Mouse (Mus musculus): ENCODE results near the gene Nadk. TPM values are rescaled to one million over a fixed set of nuclear protein-coding genes. Genes with fewer than 3 reads are reported as not detected.

Nadk gene
- 93.6 and 99.6 TPM in 2 replicates for polyA plus RNA-seq (2014; fragmentation: Nextera tagmentation; extraction: Ambion mirVana)

GRCm38 (mm10) chr4:155561661-155562442, at the start of gene Nadk:
TSS of gene Nadk (plus strand) at chr4:155562378.
- Histone ChIP-seq H3K4me1 (replicated peaks; ENCODE audit: control insufficient read depth, insufficient read depth, low read length) (peaks cover 34% of the 10 kb centered on the region), H3K4me3 (ENCODE audit: low read depth, low read length) (peak within 1 kb of the TSS; percentile 27), H3K36me3 (ENCODE audit: control insufficient read depth, insufficient read depth, low read length) (peaks cover 42% of the 10 kb centered on the region), H3K9ac (ENCODE audit: low read length) (peak within 1 kb of the TSS; percentile 29), H3K27ac (ENCODE audit: low read depth) (peak within 1 kb of the TSS; percentile 79), H3K9me3 (ENCODE audit: control insufficient read depth, low read length) (no peaks in the 10 kb centered on the region), H3K27me3 (replicated peaks; ENCODE audit: control insufficient read depth, insufficient read depth, low read length) (no peaks in the 10 kb centered on the region), H3K4me2 (ENCODE audit: low read length) (peak within 1 kb of the TSS; percentile 55)
- 69% methylated on average over 7 of the region's 7 CpGs for WGBS
- DNase-seq (ENCODE audit: low spot score) (peak; percentile 67), ATAC-seq (replicated peaks; ENCODE audit: low FRiP score, low TSS enrichment, low read depth) (no peak)

GRCm38 (mm10) chr4:155514810-155515209, 47.4 kb upstream of the Nadk start:
- H3K27ac ChIP-seq (ENCODE audit: low read depth): no peak overlapping the region
- 94% methylated on average over 2 of the region's 2 CpGs for WGBS
- DNase-seq (ENCODE audit: low spot score): no peak

GRCm38 (mm10) chr4:155517948-155518517, 44.1 kb upstream of the Nadk start:
- ATAC-seq (replicated peaks; ENCODE audit: low FRiP score, low TSS enrichment, low read depth): no peak
- Histone ChIP-seq H3K9me3 (ENCODE audit: control insufficient read depth, low read length) (no peaks in the 10 kb centered on the region), H3K27me3 (replicated peaks; ENCODE audit: control insufficient read depth, insufficient read depth, low read length) (no peaks in the 10 kb centered on the region), H3K4me2 (ENCODE audit: low read length) (no peak overlapping the region), H3K4me1 (replicated peaks; ENCODE audit: control insufficient read depth, insufficient read depth, low read length) (no peaks in the 10 kb centered on the region), H3K36me3 (ENCODE audit: control insufficient read depth, insufficient read depth, low read length) (peaks cover 19% of the 10 kb centered on the region; the same call in 1 of the 2 replicates), H3K27ac (ENCODE audit: low read depth) (no peak overlapping the region), H3K9ac (ENCODE audit: low read length) (no peak overlapping the region), H3K4me3 (ENCODE audit: low read depth, low read length) (no peak overlapping the region)
- DNase-seq (ENCODE audit: low spot score): no peak
- 85% methylated on average over 7 of the region's 7 CpGs for WGBS

More at GRCm38 (mm10) chr4:155514810-155515209, 47.4 kb upstream of the Nadk start:
- Histone ChIP-seq H3K4me3 (ENCODE audit: low read depth, low read length) (no peak overlapping the region), H3K4me2 (ENCODE audit: low read length) (no peak overlapping the region), H3K9me3 (ENCODE audit: control insufficient read depth, low read length) (no peaks in the 10 kb centered on the region), H3K9ac (ENCODE audit: low read length) (no peak overlapping the region), H3K36me3 (ENCODE audit: control insufficient read depth, insufficient read depth, low read length) (peaks cover 14% of the 10 kb centered on the region; the same call in 1 of the 2 replicates), H3K27me3 (replicated peaks; ENCODE audit: control insufficient read depth, insufficient read depth, low read length) (no peaks in the 10 kb centered on the region), H3K4me1 (replicated peaks; ENCODE audit: control insufficient read depth, insufficient read depth, low read length) (0 out of 2 replicates have a peak, but pooled peaks cover 4% of the 10 kb centered on the region)
- ATAC-seq (replicated peaks; ENCODE audit: low FRiP score, low TSS enrichment, low read depth): no peak

DNA sequence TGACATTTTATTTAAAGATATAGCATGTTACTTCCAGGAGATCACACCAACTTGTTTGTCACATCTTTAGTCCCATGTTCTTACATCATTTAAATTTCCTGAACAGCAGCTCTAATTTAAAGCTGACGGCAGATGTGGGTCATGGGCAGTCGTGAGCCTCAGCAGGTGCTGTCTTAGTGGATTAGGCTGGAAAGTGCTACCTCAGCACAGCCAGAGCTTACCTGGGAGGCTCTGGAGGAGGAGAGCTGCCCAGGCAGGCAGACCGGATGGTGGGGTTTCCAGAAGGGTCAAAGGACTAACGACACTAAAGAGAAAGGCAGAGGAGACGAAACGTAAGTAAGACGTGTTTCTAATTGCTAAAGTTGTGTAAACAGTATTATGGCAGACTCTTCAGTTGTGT, 39.9 kb upstream of the Nadk start:
- H3K9ac ChIP-seq (ENCODE audit: low read length): no peak overlapping the region
- ATAC-seq (replicated peaks; ENCODE audit: low FRiP score, low TSS enrichment, low read depth) (no peak), DNase-seq (ENCODE audit: low spot score) (no peak)
- H3K27ac ChIP-seq (ENCODE audit: low read depth): no peak overlapping the region
- H3K27me3 ChIP-seq (replicated peaks; ENCODE audit: control insufficient read depth, insufficient read depth, low read length): no peaks in the 10 kb centered on the region
- no peaks in the 10 kb centered on the region for H3K4me1 ChIP-seq (replicated peaks; ENCODE audit: control insufficient read depth, insufficient read depth, low read length)
- no peaks in the 10 kb centered on the region for H3K9me3 ChIP-seq (ENCODE audit: control insufficient read depth, low read length)
- no peak overlapping the region for H3K4me3 ChIP-seq (ENCODE audit: low read depth, low read length)
- no peak overlapping the region for H3K4me2 ChIP-seq (ENCODE audit: low read length)
- WGBS: 65% methylated on average over 7 of the region's 7 CpGs
- H3K36me3 ChIP-seq (ENCODE audit: control insufficient read depth, insufficient read depth, low read length): peaks cover 28% of the 10 kb centered on the region

DNA sequence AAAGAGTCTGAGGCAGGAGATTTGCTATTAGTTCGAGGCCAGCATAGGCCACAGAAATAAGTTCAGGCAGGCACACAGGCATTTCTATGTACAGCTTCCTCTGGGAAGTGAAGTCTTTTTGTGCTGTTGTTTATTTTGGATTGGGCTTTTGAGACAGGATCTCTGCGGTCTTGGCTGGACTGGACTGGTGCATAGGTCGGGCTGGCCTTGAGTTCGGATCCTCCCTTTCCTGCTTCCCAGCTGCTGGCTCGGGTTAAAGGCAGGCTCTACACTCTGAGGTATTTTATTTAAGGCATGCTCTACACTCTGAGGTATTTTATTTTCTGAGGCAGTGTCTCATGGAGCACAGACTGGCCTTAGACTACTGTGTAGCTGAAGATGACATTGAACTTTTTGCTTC, 36.4 kb upstream of the Nadk start:
- no peaks in the 10 kb centered on the region for H3K27me3 ChIP-seq (replicated peaks; ENCODE audit: control insufficient read depth, insufficient read depth, low read length)
- DNase-seq (ENCODE audit: low spot score): no peak
- H3K36me3 ChIP-seq (ENCODE audit: control insufficient read depth, insufficient read depth, low read length): peaks cover 61% of the 10 kb centered on the region
- 79% methylated on average over 5 of the region's 5 CpGs for WGBS
- ATAC-seq (replicated peaks; ENCODE audit: low FRiP score, low TSS enrichment, low read depth): no peak
- no peak overlapping the region for H3K9ac ChIP-seq (ENCODE audit: low read length)
- H3K4me2 ChIP-seq (ENCODE audit: low read length): no peak overlapping the region
- H3K4me1 ChIP-seq (replicated peaks; ENCODE audit: control insufficient read depth, insufficient read depth, low read length): no peaks in the 10 kb centered on the region
- no peak overlapping the region for H3K27ac ChIP-seq (ENCODE audit: low read depth)
- H3K9me3 ChIP-seq (ENCODE audit: control insufficient read depth, low read length): no peaks in the 10 kb centered on the region
- no peak overlapping the region for H3K4me3 ChIP-seq (ENCODE audit: low read depth, low read length)

- H3K36me3 ChIP-seq (ENCODE audit: control insufficient read depth, insufficient read depth, low read length): peaks cover 77% of the 10 kb centered on the region
- DNase-seq (ENCODE audit: low spot score) (no peak), ATAC-seq (replicated peaks; ENCODE audit: low FRiP score, low TSS enrichment, low read depth) (no peak)
- H3K27ac ChIP-seq (ENCODE audit: low read depth): no peak overlapping the region
- no peak overlapping the region for H3K4me3 ChIP-seq (ENCODE audit: low read depth, low read length)
- no peak overlapping the region for H3K4me2 ChIP-seq (ENCODE audit: low read length)
- 89% methylated on average over 3 of the region's 3 CpGs for WGBS
- H3K27me3 ChIP-seq (replicated peaks; ENCODE audit: control insufficient read depth, insufficient read depth, low read length): no peaks in the 10 kb centered on the region
- no peak overlapping the region for H3K9ac ChIP-seq (ENCODE audit: low read length)
- no peaks in the 10 kb centered on the region for H3K9me3 ChIP-seq (ENCODE audit: control insufficient read depth, low read length)
- H3K4me1 ChIP-seq (replicated peaks; ENCODE audit: control insufficient read depth, insufficient read depth, low read length): no peaks in the 10 kb centered on the region
Observed at GRCm38 (mm10) chr4:155529294-155529693, 32.9 kb upstream of the Nadk start.

DNA sequence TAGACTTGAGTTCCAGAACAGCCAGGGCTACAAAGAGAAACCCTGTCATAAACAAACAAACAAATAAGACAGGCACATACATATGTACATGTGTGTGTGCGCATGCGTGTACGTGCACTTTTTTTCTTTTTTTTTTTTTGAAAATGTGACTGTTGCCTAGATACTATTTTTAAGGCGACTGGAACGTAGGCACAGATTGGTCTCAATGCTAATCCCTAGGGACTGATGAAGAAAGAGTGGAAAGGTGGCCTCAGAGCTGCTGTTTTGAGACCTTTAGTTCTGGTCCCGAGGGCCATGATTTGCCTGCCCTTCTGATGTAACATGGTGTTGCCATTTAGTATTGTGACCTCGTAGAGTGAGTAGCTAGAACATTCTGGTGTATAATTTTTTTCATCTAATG, 12.2 kb upstream of the Nadk start:
- H3K9me3 ChIP-seq (ENCODE audit: control insufficient read depth, low read length): no peaks in the 10 kb centered on the region
- H3K9ac ChIP-seq (ENCODE audit: low read length): no peak overlapping the region
- H3K27ac ChIP-seq (ENCODE audit: low read depth): no peak overlapping the region
- no peaks in the 10 kb centered on the region for H3K4me1 ChIP-seq (replicated peaks; ENCODE audit: control insufficient read depth, insufficient read depth, low read length)
- H3K36me3 ChIP-seq (ENCODE audit: control insufficient read depth, insufficient read depth, low read length): peaks cover 88% of the 10 kb centered on the region
- WGBS: 94% methylated on average over 7 of the region's 7 CpGs
- H3K27me3 ChIP-seq (replicated peaks; ENCODE audit: control insufficient read depth, insufficient read depth, low read length): no peaks in the 10 kb centered on the region
- ATAC-seq (replicated peaks; ENCODE audit: low FRiP score, low TSS enrichment, low read depth) (no peak), DNase-seq (ENCODE audit: low spot score) (no peak)
- no peak overlapping the region for H3K4me3 ChIP-seq (ENCODE audit: low read depth, low read length)
- H3K4me2 ChIP-seq (ENCODE audit: low read length): no peak overlapping the region

GRCm38 (mm10) chr4:155550446-155550845, 11.7 kb upstream of the Nadk start:
- 84% methylated on average over 2 of the region's 2 CpGs for WGBS
- Histone ChIP-seq H3K27ac (ENCODE audit: low read depth) (no peak overlapping the region), H3K9me3 (ENCODE audit: control insufficient read depth, low read length) (no peaks in the 10 kb centered on the region), H3K9ac (ENCODE audit: low read length) (no peak overlapping the region), H3K4me3 (ENCODE audit: low read depth, low read length) (no peak overlapping the region), H3K27me3 (replicated peaks; ENCODE audit: control insufficient read depth, insufficient read depth, low read length) (no peaks in the 10 kb centered on the region), H3K36me3 (ENCODE audit: control insufficient read depth, insufficient read depth, low read length) (peaks cover 88% of the 10 kb centered on the region), H3K4me2 (ENCODE audit: low read length) (no peak overlapping the region), H3K4me1 (replicated peaks; ENCODE audit: control insufficient read depth, insufficient read depth, low read length) (no peaks in the 10 kb centered on the region)
- ATAC-seq (replicated peaks; ENCODE audit: low FRiP score, low TSS enrichment, low read depth): no peak
- DNase-seq (ENCODE audit: low spot score): no peak
